Mouse (Mus musculus) ES-E14 (cell line): Measurements from ENCODE around the gene Rab6a. TPM values are rescaled to one million over a fixed set of nuclear protein-coding genes. Genes with fewer than 3 reads are reported as not detected.

Experiments
- DNase-seq: peaks from one replicate; pipeline ENCODE4 v3.0.0-alpha.2; 2013; ENCODE audit warnings: low read depth, low spot score
- H3K27ac ChIP-seq: 2 replicates; pipeline ENCODE4 v1.5.1; 2012; ENCODE audit warnings: low read depth, mild to moderate bottlenecking, low read length, moderate library complexity, mixed read lengths; ENCODE audit not compliant: poor library complexity, insufficient read depth, severe bottlenecking
- H3K36me3 ChIP-seq: 2 replicates; pipeline ENCODE4 v1.6.1; 2012; ENCODE audit warnings: mild to moderate bottlenecking, low read length, moderate library complexity, mixed read lengths; ENCODE audit not compliant: control insufficient read depth, poor library complexity, insufficient read depth, severe bottlenecking
- H3K4me1 ChIP-seq, 2 experiments: fragments of 150-350 bp in 1 of 2; sonication (generic) in 1 of 2; 2 replicates each; pipeline ENCODE4 v1.6.1; 2012; ENCODE audit warnings: low read length in 2 of 2, mild to moderate bottlenecking in 1 of 2, mixed read lengths in 1 of 2; ENCODE audit not compliant: control insufficient read depth in 2 of 2, insufficient read depth in 2 of 2, poor library complexity in 1 of 2
- H3K4me3 ChIP-seq, 2 experiments: fragments of 150-350 bp in 1 of 2; sonication (generic) in 1 of 2; 2 replicates each; pipeline ENCODE4 v1.5.1; 2012; ENCODE audit warnings: low read length in 2 of 2, low read depth in 1 of 2, mild to moderate bottlenecking in 1 of 2, mixed read lengths in 1 of 2; ENCODE audit not compliant: insufficient read depth in 1 of 2, poor library complexity in 1 of 2, severe bottlenecking in 1 of 2
- H3K9ac ChIP-seq: 2 replicates; pipeline ENCODE4 v1.6.1; 2012; ENCODE audit warnings: low read depth, mild to moderate bottlenecking, low read length, mixed read lengths; ENCODE audit not compliant: poor library complexity, insufficient read depth, severe bottlenecking
- H3K9me3 ChIP-seq: fragments of 150-350 bp; sonication (generic); 2 replicates; pipeline ENCODE4 v1.6.1; 2012; ENCODE audit warnings: low read depth, mild to moderate bottlenecking, low read length; ENCODE audit not compliant: control insufficient read depth, insufficient read depth
- CHD2 ChIP-seq: IDR thresholded peaks from 2 replicates; pipeline ENCODE4 v1.6.1; 2014; ENCODE audit warnings: mild to moderate bottlenecking, low read depth, low read length, inconsistent platforms
- HCFC1 ChIP-seq: IDR thresholded peaks from 2 replicates; pipeline ENCODE4 v1.6.1; 2012; ENCODE audit warnings: low read length, inconsistent platforms, borderline replicate concordance; ENCODE audit not compliant: insufficient read depth
- MAFK ChIP-seq: IDR thresholded peaks from 2 replicates; pipeline ENCODE4 v1.6.1; 2014; ENCODE audit warnings: mild to moderate bottlenecking, low read depth, low read length, inconsistent platforms; ENCODE audit not compliant: insufficient read depth
- ZC3H11A ChIP-seq: IDR thresholded peaks from 2 replicates; pipeline ENCODE4 v1.6.1; 2012; ENCODE audit warnings: low read depth, mild to moderate bottlenecking, inconsistent platforms, low read length, borderline replicate concordance
- ZNF384 ChIP-seq: IDR thresholded peaks from 2 replicates; pipeline ENCODE4 v1.6.1; 2012; ENCODE audit warnings: low read depth, low read length, inconsistent platforms
- in situ Hi-C, 2 experiments: fragments of 600-800 bp; cut with MboI; formaldehyde crosslinking; loops; one replicate each; pipeline ENCODE4 v1.15.1; 2025; ENCODE audit warnings: low sequenced_read_pairs in 2 of 2, inconsistent platforms in 1 of 2; ENCODE audit not compliant: unreplicated experiment in 2 of 2
- total RNA-seq: library from RNA; depleted of rRNA; stranded (reverse); fragments of 300-350 nt; gene quantifications from 2 replicates; pipeline ENCODE4 v1.2.3, GENCODE M21; 2012

The Rab6a gene
- total RNA-seq, 1 experiment: 61.8 TPM

GRCm38 (mm10) chr7:100608910-100609309, 1.7 kb downstream of the Rab6a start:
- Histone ChIP-seq H3K4me3 (peak overlapping the region; percentile 85 to 88), H3K9ac (0 out of 2 replicates have a peak overlapping the region, but pooled peaks have one; percentile 91), H3K4me1 (peaks cover 3 to 8% of the 10 kb centered on the region in 2 experiments; a peak in 2 of 4 replicates), H3K36me3 (no peaks in the 10 kb centered on the region), H3K27ac (no peak overlapping the region), H3K9me3 (no peaks in the 10 kb centered on the region)
- TF ChIP-seq HCFC1 (no peak), ZC3H11A (no peak), CHD2 (no peak), MAFK (no peak), ZNF384 (no peak)
- in situ Hi-C loops: no loop called here
- DNase-seq: no peak

- in situ Hi-C loops: no loop called here
- no peak overlapping the region for H3K4me3 ChIP-seq
- DNase-seq: no peak
- H3K9ac ChIP-seq: no peak overlapping the region
- H3K36me3 ChIP-seq: no peaks in the 10 kb centered on the region
- H3K27ac ChIP-seq: no peak overlapping the region
- no peaks in the 10 kb centered on the region for H3K9me3 ChIP-seq
- TF ChIP-seq MAFK: no peak
- no peak for TF ChIP-seq ZNF384
- TF ChIP-seq HCFC1: no peak
- TF ChIP-seq CHD2: no peak
- TF ChIP-seq ZC3H11A: no peak
- no peaks in the 10 kb centered on the region for H3K4me1 ChIP-seq
Observed at GRCm38 (mm10) chr7:100616121-100616857, 9.1 kb downstream of the Rab6a start.

- in situ Hi-C loops: no loop called here
- no peaks in the 10 kb centered on the region for H3K9me3 ChIP-seq
- H3K9ac ChIP-seq: no peak overlapping the region
- no peaks in the 10 kb centered on the region for H3K4me1 ChIP-seq
- H3K36me3 ChIP-seq: no peaks in the 10 kb centered on the region
- H3K4me3 ChIP-seq: no peak overlapping the region
- TF ChIP-seq HCFC1: no peak
- no peak for TF ChIP-seq CHD2
- no peak for TF ChIP-seq MAFK
- TF ChIP-seq ZC3H11A: no peak
- no peak for TF ChIP-seq ZNF384
- H3K27ac ChIP-seq: no peak overlapping the region
- DNase-seq: no peak
Observed at GRCm38 (mm10) chr7:100622277-100622676, 15.1 kb downstream of the Rab6a start.

GRCm38 (mm10) chr7:100624538-100624937, 17.3 kb downstream of the Rab6a start:
- H3K4me3 ChIP-seq: no peak overlapping the region
- H3K27ac ChIP-seq: no peak overlapping the region
- H3K9me3 ChIP-seq: no peaks in the 10 kb centered on the region
- no peak overlapping the region; the same call in 1 of the 2 replicates for H3K9ac ChIP-seq
- no peak for DNase-seq
- in situ Hi-C loops: no loop called here
- TF ChIP-seq ZC3H11A (no peak), CHD2 (no peak), ZNF384 (no peak), HCFC1 (no peak), MAFK (no peak)
- no peaks in the 10 kb centered on the region for H3K4me1 ChIP-seq
- no peaks in the 10 kb centered on the region for H3K36me3 ChIP-seq

- H3K9ac ChIP-seq: no peak overlapping the region
- no peak overlapping the region for H3K4me3 ChIP-seq
- peaks cover 2% of the 10 kb centered on the region for H3K36me3 ChIP-seq
- TF ChIP-seq ZNF384 (no peak), ZC3H11A (no peak), HCFC1 (no peak), CHD2 (no peak), MAFK (no peak)
- no peak overlapping the region for H3K27ac ChIP-seq
- H3K4me1 ChIP-seq: no peaks in the 10 kb centered on the region
- in situ Hi-C loops: no loop called here
- DNase-seq: no peak
- H3K9me3 ChIP-seq: no peaks in the 10 kb centered on the region
Observed at GRCm38 (mm10) chr7:100637657-100638056, 30.4 kb downstream of the Rab6a start.
